Mouse (Mus musculus) ovary, postnatal 14 days (tissue): ENCODE measurements around the gene Zp3.

Experiments used
- DNase-seq: peaks from one replicate; pipeline ENCODE4 v3.0.0; 2022; ENCODE audit warnings: low spot score

Zp3 gene

DNA sequence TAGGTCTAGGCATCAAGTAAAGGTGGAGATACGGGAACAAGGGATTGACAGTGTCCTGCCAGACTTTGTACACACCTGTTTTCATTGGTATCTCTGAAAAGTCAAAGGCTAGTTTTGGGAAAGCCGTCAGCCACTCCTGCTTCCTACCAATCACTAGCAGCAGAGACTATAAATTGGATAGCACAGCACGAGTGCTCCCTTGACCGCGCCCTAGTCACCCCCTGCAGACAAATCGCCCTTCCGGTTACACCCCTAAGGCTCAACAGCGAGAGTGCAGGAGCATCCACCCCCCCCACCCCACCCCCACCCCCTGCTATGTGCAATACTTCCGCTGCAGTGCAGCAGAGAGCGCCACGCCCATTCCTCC, 17.8 kb upstream of the Zp3 start:
- DNase-seq, result no peak

DNA sequence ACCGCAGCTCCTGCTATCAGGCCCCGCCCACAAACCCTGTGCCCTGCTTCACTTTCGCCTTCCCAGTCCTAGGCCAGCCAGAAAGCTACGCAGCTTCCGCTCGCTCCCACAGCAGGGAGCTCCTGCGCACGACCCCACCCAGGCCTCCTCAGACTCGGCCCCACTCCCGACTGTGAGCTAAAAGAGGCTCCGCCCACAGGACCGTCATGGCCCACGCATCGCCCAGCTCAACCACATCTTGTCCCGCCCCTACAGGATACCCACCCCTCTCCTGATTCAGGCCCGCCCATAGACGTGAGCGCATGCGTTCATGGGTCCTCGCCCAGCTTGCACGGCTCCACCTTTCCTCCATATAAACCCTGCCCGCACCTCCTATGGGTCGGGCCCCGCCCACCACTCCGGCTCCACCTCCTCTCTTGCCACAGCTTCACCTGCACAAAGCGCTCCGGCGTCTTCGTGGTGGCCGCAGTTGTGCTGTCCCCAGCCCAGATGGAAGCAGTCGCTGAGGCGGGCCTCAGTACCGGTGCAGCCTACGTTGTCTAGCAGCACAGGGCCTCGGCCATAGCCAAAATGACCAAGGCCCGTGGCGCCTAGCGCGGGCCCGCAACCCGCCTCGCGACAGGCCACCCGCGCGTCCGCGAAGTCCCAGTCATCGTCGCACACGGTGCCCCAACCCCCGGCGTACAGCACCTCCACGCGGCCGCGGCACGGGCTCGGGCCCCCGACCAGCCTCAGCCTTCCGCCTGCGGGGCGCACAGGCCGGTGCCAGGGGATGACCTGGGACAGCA, 17.2 kb upstream of the Zp3 start:
- peak; percentile 93 for DNase-seq

DNA sequence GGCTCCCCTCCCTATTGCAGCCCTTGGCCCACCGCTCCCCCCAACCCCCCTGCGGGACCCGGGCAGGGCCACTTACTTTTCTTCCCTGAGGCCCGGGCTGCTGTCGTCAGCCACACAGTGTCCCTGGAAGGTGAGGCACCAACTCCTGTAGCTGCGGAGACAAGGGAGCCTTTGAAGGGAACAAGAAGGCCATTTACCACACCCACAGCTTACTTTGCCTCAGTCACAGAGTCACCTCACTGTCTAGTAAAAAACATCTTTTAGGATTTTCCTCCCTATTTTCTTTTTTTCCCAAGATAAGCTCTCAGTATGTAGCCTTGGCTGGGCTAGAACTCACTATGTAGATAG, 16.6 kb upstream of the Zp3 start:
- no peak for DNase-seq

DNA sequence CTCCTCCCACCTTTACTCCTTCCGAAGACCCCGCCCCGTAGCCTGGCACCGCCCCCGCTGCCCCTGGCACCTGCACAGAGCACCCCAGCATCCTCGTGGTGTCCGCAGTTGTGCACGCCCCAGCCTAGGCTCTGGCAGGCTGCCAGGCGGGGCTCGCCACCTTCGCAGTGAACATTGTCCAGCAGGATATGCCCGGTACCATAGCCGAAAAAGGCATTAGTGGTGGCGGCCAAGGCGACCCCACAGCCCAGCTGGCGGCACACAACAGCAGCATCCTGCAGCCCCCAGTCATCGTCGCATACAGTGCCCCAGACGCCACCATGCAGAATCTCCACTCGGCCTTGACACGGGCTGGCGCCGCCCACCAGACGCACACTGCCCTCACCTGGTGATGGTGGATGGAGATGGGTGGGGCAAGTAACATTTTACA, 14.4 kb upstream of the Zp3 start:
- DNase-seq, result peak; percentile 46

DNA sequence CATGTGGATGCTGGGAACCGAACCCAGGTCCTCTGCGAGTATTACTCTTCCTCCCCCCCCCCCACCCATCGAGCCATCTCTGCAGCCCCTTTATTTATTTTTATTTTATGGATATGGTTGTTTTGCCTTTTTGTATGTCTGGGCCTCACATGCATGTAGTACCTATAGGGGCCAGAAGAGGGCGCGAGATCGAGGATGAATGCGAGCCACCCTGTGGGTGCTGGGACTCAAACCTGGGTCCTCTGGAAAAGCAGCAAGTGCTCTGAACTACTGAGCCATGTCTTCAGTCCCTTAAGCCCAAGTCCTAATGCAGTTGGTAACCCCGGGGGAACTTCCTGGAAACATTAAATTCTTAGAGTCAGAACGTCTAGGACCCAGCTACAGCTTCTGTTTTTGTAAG, 13.0 kb upstream of the Zp3 start:
- no peak for DNase-seq

DNA sequence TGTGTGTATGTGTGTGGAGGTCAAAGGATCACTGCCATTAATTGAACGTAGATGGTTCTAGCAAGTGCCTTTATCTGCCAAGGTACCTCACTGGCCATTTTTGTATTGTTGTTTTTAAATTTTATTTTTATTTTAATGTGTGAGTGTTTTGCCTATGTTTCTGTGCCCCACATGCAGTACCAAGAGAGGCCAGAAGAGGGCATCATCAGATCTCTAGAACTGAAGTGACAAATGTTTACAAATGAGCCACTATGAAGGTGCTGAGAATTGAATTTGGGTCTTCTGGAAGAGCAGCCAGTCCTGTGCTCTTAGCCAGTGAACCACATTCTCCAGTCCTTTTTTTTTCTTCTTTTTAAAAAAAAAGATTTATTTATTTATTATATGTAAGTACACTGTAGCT, 11.1 kb upstream of the Zp3 start:
- peak; percentile 43 for DNase-seq

DNA sequence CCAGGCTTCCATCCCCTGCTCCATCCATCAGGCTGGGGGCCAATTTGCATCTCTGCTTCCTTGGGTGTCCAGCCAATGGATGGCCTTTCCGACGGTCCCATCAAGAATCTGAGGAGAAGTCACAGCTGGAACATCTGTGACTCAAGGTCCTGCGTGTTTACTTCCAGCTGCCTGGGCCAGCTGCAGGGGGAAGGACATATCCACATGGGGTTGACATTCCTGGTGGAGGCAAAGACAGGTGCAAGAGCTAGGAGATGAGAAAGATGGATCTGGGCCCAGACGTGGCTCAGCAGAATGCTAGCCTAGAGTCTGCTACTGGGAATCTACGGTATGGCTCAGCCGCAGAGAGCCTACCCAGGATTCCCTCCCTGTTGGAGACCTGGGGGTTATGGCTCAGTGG, 9.7 kb upstream of the Zp3 start:
- no peak for DNase-seq

DNA sequence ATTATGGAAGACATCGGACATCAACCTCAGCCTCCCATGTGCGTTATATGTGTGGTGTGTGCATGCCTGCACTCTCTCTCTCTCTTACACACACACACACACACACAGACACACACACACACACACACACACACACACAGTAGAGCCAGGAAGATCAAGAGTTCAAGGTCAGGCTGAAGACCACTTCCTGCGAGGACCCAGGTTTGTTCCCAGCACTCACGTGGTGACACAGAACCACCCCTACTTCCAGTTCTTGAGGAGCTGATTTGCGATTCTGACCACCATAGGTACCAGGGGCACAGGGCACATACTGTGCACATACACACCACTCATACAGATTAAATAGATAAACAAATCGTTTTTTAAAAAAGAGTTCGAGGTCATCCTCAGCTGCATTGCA, 8.0 kb upstream of the Zp3 start:
- DNase-seq, result no peak

DNA sequence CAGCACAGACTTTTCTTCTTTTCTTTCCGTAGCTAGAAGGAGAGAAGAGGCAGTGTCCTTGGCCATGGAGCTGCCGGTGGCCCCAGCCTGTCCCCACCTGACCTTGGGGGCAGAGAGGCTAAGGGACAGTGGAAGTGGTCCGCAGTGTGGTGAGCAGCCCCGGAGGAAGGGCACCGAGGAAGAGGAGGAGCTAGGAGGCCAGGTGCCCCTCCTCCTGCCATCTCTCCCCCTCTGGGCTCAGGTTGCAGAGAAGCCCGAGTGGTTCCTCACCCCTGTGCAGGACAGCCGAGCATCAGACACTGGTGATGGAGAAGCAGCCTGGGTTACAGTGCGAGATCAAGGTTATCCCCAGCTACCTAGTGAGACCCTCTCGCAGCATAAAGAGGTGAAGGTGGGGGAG, 5.5 kb upstream of the Zp3 start, which contains the start of gene Ssc4d:
TSS of gene Ssc4d (minus strand) at position 167 of the 400 bp plus-strand sequence.
- no peak for DNase-seq

DNA sequence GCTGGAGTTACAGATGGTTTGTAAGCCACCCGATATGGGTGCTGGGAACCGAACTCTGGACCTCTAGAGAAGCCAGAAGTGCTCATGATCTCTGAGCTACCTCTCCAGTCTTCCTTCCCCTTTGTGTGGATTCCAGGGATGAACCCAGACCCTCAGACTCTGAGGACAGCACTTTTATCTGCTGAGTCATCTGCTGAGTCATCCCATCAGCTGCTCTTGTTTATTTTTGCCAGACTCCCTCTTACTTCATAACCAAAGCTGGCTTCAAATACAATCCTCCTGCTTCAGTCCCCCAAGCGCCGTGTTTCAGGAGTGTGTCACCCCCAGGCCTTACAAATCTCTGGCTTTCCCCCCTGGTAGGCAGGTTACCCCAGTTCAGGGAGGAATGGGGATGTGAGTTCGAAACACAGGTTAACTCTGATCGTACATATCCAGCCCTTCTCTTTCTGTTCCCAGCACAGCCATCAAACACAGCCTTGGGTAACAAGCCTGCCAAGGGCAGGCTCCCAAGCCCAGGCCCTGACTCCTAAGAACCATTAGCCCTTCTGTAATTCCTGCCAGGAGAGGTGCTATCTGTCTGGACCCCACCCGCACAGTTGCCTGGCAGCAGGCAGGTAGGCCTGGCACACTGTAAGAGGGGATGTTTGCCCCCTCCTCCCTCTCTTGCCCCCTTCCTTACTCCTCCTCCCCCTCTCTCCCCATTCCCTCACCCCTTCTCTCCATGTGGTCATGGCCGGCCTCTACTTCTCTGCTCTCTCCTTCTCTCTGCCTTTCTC, 3.8 kb upstream of the Zp3 start:
- no peak for DNase-seq

DNA sequence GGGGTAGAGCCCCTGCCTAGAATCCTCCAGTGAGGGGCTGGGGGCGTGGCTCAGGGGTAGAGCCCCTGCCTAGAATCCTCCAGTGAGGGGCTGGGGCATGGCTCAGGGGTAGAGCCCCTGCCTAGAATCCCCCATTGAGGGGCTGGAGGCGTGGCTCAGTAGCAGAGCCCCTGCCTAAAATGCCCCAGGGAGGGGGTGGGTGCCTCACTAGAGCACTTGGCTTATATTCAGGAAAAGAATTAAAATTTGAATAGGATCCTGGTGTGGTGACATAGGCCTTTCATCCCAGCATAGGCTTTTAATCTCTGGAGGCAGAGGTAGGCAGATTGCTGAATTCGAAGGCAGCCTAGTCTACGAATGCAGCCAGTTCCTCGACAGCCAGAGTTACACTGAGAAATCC, 518 bp upstream of the Zp3 start:
- no peak for DNase-seq

DNA sequence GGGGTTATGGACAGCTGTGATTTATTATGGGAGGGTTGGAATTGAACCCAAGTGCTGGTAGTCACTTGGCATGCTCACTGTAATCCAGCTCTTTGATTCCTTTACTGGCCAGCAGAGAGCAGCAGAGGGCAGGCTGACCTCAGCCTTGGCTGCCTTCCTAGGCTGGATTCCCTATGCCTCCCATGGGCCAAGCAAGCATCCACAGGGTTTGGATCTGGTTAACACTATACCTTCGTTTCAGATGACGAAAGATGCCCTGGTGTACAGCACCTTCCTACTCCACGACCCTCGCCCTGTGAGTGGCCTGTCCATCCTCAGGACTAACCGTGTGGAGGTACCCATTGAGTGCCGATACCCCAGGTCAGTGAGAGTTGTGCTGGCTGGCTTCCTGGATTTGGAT, 2.5 kb downstream of the Zp3 start:
- peak; percentile 45 for DNase-seq

DNA sequence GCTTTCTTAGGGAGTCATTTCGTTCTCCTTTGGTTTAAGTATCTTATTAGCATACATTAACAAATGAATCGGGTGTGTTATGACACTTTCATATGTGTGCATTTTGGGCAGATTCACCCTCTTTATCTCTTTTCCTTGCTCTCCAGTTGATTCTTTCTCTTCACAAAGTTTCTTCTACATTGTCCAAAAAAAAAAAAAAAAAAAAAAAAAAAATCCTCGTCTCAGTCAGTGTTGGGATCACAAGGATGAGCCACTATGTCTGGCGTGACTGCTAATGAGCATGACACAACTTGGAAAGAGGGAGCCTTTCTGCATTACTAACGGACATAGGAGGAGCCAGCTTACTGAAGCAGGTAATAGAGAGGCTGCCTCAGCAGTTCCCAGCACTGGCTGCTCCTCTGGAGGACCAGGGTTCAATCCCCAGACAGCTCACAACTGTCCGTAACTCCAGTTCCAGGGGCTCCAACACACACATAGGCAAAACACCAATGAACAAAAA, 4.7 kb downstream of the Zp3 start:
- no peak for DNase-seq

DNA sequence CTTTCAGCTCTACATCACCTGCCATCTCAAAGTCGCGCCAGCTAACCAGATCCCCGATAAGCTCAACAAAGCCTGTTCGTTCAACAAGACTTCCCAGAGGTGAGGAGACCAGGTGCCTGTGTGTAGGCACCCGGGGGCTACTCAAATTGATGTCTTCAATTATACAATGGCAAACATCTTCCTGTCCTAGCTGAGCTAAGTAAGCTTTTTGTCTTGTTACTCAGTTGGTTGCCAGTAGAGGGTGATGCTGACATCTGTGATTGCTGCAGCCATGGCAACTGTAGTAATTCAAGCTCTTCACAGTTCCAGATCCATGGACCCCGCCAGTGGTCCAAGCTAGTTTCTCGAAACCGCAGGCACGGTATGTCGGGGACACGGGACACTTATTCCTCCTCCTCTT, 7.3 kb downstream of the Zp3 start:
- no peak for DNase-seq

DNA sequence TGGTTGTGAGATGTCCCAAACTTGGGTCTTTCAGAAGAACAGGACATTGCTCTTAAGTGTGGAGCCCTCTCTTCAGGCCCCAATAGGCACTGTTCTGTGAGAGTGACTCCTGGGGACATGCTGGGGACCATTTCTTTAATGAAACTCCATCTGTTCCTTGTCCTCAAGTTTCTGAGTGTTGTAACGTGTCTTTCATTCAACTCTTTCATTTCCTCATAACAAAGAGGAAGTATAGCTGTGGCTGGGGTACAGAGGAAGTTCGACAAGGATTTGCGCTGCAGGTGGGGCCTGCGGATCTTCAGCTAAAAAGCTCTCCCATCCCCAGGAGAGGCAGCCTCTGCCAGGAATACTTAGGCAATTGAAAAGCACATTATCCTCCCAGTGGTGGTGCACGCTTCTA, 10.7 kb downstream of the Zp3 start:
- no peak for DNase-seq

DNA sequence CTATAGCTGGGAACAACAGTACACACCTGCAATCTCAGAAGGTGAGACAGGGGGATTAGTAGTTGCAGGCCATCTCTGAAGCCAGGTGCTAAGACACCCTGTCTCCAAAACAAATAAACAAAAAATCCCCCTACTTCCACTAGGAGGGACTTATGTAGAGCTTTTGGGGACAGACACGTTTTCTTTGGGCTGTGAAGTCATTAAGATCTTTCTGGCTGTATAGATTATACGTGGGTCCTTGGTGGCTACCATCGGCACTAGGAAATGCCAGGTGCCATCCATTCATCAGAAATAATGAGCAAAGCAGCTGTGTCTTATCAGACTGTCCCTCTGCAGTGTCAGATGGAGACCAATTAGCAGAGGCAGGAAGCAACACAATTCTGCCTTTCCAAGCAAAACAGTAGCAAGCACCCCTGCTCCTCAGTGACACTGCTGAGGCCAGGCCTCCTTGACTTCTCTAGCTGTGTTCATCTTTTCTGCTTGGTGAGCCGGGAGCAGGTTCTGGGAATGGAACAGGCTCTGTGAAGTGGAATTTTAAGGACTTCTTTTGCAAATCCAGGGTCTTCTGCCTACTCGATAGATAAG, 13.6 kb downstream of the Zp3 start:
- DNase-seq, result no peak

DNA sequence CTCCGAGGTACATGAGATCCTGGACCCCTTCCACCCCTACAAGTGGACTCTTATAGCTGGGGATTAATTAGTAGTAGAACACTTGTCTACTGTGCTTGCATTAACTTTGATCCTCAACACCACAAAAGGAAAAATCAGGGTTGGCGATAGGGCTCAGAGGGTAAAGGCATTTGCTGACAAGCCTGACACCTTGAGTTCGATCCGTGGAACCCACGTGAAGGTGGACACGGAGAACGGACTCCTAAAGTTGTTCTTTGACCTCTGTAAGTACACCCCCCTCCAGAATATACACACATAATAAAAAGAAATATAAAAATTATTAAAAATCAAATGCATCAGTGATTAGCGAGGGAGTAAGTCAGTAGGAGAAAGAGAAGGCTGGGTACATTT, 14.4 kb downstream of the Zp3 start:
- no peak for DNase-seq

DNA sequence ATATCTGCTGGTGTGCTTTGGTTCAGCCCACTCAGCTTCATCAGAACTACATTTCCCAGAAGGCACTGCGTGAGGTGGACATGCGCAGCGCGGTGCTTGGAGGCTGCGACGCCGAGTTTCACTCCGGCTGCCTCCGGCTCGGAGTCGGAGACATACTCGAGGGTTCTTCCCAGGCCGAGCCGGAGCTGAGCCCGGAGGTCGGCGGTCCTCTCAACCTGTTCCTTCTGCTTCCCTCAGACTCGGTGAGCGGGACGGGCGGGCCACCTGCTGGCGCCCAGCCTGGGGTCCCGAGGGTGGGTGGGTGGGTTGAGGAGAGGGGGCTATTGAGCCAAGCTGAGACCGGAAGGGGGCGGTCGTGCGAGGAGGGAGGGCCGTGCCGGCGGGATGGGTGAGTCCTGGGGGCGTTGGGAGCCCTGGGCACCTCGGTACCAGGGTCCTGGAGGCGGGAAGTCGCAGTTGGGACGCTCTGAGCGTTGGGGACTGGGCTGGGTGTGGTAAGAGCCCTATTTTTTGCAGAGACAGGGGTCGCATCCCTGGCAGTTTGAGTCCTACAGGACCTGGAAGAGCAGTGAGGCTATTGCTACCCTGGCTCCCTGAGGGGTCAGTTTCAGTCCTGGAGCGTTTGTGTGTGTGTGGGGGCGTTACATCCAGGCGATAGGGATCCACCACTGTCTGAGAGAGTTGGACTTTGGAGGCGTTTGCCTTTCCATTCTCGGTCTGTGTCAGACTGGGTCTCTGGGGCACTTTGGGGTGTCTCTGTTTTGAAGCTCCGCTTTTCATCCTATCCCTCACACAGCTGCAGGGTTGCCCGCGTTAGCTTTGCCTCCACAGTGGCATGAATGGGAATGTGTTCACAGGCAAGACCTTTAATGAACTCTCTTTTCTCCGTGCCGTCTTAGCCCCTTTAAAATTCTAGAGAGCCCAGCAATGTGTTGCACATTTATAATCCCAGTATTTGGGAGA, 15.1 kb downstream of the Zp3 start, which contains the start of gene Dtx2:
TSS of gene Dtx2 (plus strand) at position 76 of the 963 bp plus-strand sequence.
- peak; percentile 84 for DNase-seq

DNA sequence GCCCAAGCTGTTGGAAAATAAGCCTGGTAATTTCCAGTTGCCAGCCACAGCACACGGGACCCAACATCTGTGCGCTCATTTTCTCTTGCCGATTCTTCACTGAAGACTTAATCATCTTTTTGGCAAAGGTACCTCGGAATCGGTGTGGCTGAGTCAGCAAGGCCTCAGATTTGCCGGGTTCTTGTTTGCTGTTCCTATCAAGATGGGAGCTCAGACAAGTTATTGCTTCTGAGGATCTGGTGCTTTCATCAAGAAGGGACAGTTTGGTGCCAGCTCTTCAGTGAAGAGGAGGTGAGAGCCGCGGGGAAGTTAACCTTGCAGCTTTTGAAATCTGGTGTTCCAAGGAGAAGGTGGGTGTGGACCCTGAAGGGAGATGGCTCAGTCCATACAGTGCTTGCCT, 16.3 kb downstream of the Zp3 start:
- DNase-seq, result no peak

DNA sequence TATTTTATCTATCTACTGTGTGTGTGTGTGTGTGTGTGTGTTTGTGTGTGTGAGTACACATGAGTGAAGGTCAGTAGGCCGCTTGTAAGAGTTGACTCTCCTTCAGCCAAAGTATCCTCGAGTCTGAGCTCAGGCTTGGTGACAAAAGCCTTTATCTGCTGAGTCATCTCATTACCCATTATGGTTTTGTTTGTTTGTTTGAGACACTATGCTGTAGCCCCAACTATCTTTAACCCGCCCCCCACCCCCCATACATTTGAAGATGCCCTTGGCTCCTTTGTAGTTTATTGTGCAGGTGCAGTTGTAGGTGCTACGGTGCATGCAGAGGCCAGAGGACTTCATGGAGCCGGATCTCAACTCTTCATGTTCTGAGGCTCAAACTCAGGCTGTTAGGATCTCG, 21.3 kb downstream of the Zp3 start:
- no peak for DNase-seq

DNA sequence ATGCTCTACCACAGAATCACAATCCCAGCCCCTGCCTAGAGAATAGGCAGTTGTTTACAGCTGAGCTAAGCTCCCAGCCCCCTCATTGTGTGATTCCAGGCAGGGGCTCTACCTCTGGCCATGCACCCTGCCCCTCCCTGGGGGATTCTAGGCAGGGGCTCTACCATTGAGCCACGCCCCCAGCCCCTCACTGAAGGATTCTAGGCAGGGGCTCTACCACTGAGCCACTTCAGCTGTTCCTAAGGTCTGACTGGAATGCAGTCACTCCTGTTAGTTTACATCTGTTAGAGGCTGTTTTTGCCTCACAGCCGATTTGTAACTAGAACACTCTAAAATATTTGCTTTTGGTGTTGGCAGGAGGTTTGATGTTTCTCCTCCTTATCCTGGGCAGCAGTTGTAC, 22.4 kb downstream of the Zp3 start:
- no peak for DNase-seq

DNA sequence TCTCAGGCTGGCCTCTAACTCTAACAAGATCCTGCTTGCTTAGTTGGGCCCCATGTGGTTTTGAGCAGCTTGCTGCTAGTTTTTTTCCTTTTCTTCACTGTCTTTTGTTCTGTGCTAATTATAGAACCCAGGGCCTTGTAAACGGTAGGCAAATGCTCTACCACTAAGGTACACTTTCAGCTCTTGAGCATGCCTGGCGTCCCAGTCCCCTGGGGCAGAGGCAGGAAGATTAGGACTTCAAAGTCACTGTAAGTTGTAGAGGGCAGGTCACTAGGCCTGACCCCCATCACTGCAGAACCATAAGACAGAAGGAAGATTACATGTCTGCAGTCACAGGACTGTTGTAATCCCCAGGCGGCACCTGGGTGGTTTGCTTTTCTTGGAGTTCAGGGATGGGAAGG, 22.9 kb downstream of the Zp3 start:
- DNase-seq, result no peak
